Mouse (Mus musculus) ovary, postnatal 36 days (tissue): ENCODE results near the gene Dnhd1.
A peak's percentile ranks its signal among the peaks of the same experiment; 100 is the strongest.
"Not testable (repeated sequence)": the region's sequence is repeated elsewhere in the genome, so short reads cannot be mapped to it uniquely, and the experiment has no call there.

ENCODE experiments used
- DNase-seq: peaks from one replicate; pipeline ENCODE4 v3.0.0; 2022; ENCODE audit warnings: low spot score, mixed read lengths

The Dnhd1 gene

DNA sequence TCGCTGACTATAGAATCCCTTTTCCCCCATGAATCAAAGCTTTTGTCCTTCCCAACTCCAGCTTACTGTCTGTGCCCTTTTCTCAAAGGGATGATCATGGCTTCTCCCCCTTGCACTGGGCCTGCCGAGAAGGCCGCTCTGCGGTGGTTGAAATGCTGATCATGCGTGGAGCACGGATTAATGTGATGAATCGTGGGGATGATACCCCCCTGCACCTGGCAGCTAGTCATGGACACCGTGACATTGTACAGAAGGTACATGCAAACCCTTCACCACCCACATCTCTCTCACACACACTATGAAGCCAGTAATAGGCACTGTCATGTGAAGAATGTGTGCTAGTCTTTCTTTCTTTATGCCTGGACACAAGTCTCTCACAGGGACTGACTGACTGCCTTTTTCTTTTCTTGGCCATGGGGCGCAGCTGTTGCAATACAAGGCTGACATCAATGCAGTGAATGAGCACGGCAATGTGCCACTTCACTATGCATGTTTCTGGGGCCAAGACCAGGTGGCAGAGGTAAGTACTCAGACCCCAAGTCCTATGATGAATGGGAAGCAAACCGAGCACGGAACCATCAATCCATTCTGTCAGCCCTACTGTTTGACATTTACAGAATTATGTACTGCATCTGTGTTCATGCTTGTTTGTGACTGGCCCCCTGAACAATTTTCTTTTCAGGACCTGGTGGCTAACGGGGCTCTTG lies 89.6 kb downstream of the Dnhd1 start:
- no peak for DNase-seq

DNA sequence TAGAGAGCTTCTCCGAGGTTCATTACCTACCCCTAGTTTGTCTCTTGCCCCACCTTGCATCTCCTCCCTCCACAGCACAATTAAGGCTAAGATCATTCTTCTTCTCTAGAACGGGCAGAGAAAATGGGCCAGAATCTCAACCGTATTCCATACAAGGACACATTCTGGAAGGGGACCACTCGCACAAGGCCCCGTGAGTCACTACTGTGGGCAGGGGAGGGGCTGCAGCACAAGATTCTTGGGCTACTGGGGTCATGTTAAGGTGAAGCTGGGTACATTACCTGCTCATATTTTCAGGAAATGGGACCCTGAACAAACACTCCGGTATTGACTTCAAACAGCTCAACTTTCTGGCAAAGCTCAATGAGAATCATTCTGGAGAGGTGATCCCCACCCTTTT lies 90.2 kb downstream of the Dnhd1 start:
- DNase-seq, result no peak

GRCm38 (mm10) chr7:105741978-105742377 lies 91.4 kb downstream of the Dnhd1 start:
- no peak for DNase-seq

DNA sequence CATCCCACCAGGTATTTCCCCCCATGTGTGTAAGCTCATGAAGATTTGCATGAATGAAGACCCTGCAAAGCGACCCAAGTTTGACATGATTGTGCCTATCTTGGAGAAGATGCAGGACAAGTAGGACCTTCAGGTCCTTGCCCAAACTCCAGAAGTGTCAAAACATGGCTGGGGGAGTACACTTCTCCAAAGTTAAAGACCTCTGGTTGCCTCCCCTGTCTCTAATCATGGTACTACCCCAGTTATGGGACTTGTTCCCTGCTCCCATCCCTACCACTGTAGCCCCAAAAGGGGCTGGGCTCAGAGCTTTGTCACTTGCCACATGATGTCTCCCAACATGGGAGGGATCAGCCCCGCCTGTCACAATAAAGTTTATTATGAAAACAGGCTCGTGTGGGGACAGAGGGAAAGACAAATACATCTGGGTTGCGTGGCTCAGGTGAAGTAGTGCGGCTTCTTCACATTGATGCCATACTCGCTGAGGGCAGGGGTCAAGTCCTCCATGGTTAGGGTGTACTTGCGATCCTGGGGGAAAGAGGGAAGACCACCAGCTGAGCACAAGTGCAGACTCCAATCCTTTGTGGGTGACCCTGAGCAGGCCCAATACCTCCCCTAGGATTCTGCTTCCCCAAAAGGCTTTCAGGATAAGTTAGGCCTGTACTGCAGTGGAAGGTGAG lies 92.0 kb downstream of the Dnhd1 start:
- not testable (repeated sequence) for DNase-seq

- DNase-seq, result not testable (repeated sequence)
Observed at GRCm38 (mm10) chr7:105743246-105743925, 92.8 kb downstream of the Dnhd1 start.

DNA sequence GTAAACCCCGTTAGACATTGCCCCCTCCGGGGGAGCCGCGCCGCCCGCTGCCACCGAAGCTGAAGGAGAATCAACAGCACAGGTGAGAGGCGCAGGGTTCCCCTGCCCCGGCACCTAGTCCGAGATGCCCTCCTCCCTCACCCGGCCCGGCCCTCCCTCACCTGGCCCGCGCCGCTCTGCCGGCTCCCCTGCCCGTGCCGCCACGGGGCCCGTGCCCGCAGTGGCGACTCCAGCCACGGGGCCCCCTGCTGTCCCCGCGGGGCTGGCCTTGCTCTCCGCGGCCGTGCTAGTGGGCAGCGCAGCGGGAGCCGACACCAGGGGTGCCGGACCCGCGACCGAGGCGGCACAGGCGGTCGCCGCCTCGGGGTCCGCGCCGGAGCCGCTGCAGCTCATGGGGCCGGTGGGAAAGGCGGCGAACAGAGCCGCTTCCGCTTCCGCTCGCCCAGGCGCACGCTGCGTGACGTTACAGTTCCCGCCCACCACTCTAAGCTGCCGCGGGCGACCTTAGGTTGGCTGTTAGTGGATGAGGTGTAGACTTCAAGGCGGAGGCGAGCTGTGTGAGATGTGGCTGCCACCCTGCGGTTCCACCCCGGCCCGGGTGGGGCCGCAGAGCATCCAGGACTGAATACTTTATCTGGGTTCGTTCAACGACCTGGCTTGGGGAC lies 93.4 kb downstream of the Dnhd1 start, which contains the start of gene Taf10:
Gene Taf10 (minus strand): TSS at position 436 of the 665 bp plus-strand sequence.
- DNase-seq, result peak; percentile 83

- no peak for DNase-seq
Observed at GRCm38 (mm10) chr7:105747776-105748175, 97.1 kb downstream of the Dnhd1 start.

GRCm38 (mm10) chr7:105751491-105752433 lies 101.1 kb downstream of the Dnhd1 start, which contains the start of gene Tpp1:
Gene Tpp1 (minus strand): TSS chr7:105752235.
- peak; percentile 83 for DNase-seq

GRCm38 (mm10) chr7:105752716-105753115 lies 102.1 kb downstream of the Dnhd1 start:
- no peak for DNase-seq

DNA sequence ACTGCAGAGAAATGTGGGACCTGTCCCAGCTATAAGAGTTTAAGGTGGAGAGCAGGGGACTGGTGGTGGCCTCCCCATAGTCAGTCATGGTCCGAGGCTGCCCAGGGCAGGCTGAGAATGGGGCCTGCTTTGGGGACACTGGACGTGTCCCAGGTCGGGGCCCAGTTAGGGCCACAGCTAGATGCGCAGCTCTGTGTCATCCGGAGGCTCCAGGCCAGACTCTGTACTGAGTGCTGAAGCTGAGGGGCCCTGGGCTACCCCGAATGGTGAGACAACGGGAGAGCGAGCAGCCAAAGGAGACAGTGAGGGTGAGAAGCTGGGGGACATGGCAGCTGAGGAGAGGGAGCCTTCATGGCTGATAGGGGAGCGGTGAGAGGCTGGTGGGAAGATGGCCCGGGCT lies 102.7 kb downstream of the Dnhd1 start:
- DNase-seq, result no peak

GRCm38 (mm10) chr7:105761813-105762484 lies 111.3 kb downstream of the Dnhd1 start:
- no peak for DNase-seq

- no peak for DNase-seq
Observed at GRCm38 (mm10) chr7:105762517-105763270, 112.1 kb downstream of the Dnhd1 start.

GRCm38 (mm10) chr7:105764331-105764730 lies 113.7 kb downstream of the Dnhd1 start:
- no peak for DNase-seq

DNA sequence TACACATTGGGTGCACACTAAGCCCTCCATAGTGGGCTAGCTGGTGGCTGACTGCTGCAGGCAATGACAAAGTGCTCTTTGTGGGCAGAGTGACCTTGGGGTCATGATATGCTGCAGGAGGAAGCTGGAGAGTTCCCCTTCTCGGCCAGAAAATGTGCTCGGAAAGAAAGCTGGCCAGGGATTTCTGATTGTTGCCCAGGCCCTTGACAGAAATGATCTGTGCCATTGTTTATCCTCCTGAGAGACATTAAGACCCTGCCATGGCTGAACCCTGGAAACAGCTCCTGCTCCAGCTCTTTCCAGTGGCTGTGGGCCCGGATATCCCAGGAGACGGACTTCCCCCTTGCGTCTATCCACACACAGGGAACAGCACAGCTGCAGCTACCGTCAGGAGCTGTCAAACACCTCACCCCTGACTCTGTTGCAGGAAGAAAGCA lies 117.1 kb downstream of the Dnhd1 start:
- DNase-seq, result no peak

GRCm38 (mm10) chr7:105769959-105770358 lies 119.3 kb downstream of the Dnhd1 start:
- no peak for DNase-seq
